Mouse (Mus musculus) heart, embryonic 12.5 days (tissue): Measurements from ENCODE around the gene Tbc1d15. TPM values are rescaled to one million over a fixed set of nuclear protein-coding genes. Genes with fewer than 3 reads are reported as not detected.

Experiments used
- polyA plus RNA-seq: library from polyadenylated mRNA; unstranded; fragments of >200 nt; fragmentation: Nextera tagmentation; extraction: Ambion mirVana; gene quantifications from 2 replicates; pipeline ENCODE4 v1.2.1, GENCODE M21; 2016

Tbc1d15 gene
- polyA plus RNA-seq, 1 experiment from 2014 or later: 38.3 TPM

Other genes with a start within 250 kb of the Tbc1d15 start
- not detected in 2 replicates for gene Tph2, start 66.4 kb downstream of the Tbc1d15 start, polyA plus RNA-seq
- gene Rab21, start 64.1 kb upstream of the Tbc1d15 start, polyA plus RNA-seq: 6.0 and 7.4 TPM in 2 replicates
- gene Tmem19, start 111.0 kb upstream of the Tbc1d15 start, polyA plus RNA-seq: 22.9 and 24.1 TPM in 2 replicates
- gene Thap2, start 133.0 kb upstream of the Tbc1d15 start, polyA plus RNA-seq: 16.2 and 18.2 TPM in 2 replicates
- gene Zfc3h1, start 133.5 kb upstream of the Tbc1d15 start, polyA plus RNA-seq: 18.8 and 19.5 TPM in 2 replicates